Mouse (Mus musculus) thymus, adult 18-20 months (tissue): ENCODE measurements at regions not wholly inside any gene's neighbourhood (a gene's known extent, or its start where the extent isn't known, plus 50 kb on each side); places are given as distances from the start of the nearest gene placed in this dataset.

Experiments
- DNase-seq, 2 experiments: peaks; one replicate each; pipeline ENCODE4 v3.0.0; 2022; ENCODE audit warnings: mixed read lengths in 2 of 2

GRCm38 (mm10) chr15:6225227-6225626 is 74.4 kb upstream of the Dab2 start:
- DNase-seq, result no peak

- DNase-seq, result no peak
Observed at GRCm38 (mm10) chr15:6230618-6231017, 69.0 kb upstream of the Dab2 start.

- no peak for DNase-seq
Observed at GRCm38 (mm10) chr15:6231308-6232103, 68.1 kb upstream of the Dab2 start.

GRCm38 (mm10) chr15:6233621-6234020 is 66.0 kb upstream of the Dab2 start:
- DNase-seq, result no peak

- DNase-seq, result no peak
Observed at GRCm38 (mm10) chr15:6236583-6236982, 63.0 kb upstream of the Dab2 start.

GRCm38 (mm10) chr15:6237726-6238125 is 61.9 kb upstream of the Dab2 start:
- DNase-seq, result no peak

GRCm38 (mm10) chr15:6238133-6238532 is 61.5 kb upstream of the Dab2 start:
- peak; percentile 15 to 19 for DNase-seq

- no peak for DNase-seq
Observed at GRCm38 (mm10) chr15:6238755-6239154, 60.8 kb upstream of the Dab2 start.

GRCm38 (mm10) chr15:6242132-6242531 is 57.5 kb upstream of the Dab2 start:
- DNase-seq, result no peak

- DNase-seq, result no peak
Observed at GRCm38 (mm10) chr15:6244401-6244800, 55.2 kb upstream of the Dab2 start.

GRCm38 (mm10) chr15:6245950-6246894 is 53.4 kb upstream of the Dab2 start:
- DNase-seq, result no peak

- DNase-seq, result no peak
Observed at GRCm38 (mm10) chr15:6248470-6248869, 51.1 kb upstream of the Dab2 start.
